Comparison of ENCODE assay signal across 29 mouse cellular contexts in the genomic region with DNA sequence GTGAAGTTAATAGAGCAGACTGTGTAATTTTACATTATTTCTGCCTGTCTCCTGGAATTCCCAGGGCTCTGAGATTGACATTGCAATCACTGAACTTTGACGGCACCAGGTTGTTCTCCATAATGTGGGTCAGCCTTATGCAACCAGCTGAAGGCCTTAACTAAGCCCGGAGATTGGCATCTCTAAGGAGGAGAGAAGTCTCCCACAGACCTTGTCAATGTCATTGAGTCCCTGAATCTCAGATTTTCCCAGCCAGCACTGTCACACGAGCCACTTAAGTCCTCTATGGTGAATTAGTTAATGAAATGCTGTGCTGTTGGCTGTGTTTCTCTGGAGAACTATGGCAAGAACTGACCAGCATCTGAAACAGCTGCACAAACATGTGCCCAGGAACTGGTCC.
DNase-seq lines count a peak whose midpoint lies in the region; ATAC-seq and TF ChIP-seq lines count a peak whose summit lies in the region.
"Had no signal": no experiment of that assay in that cellular context is flagged by ENCODE, and none has a peak within 500 bp of the region (broad histone marks: within the 10 kb centered on the region; RNA-seq: fewer than 3 reads in every experiment).

No protein-coding gene starts in this region.

- H3K36me3 ChIP-seq in midbrain, embryonic 11.5 days (ENCODE audit: control insufficient read depth, insufficient read depth, low read length): no peaks in the 10 kb centered on the region
- no peaks in the 10 kb centered on the region for H3K36me3 ChIP-seq in midbrain, embryonic 10.5 days
- no peaks in the 10 kb centered on the region for H3K36me3 ChIP-seq in midbrain, embryonic 13.5 days
- no peaks in the 10 kb centered on the region for H3K36me3 ChIP-seq in midbrain, embryonic 15.5 days (replicated peaks)
- H3K36me3 ChIP-seq in midbrain, embryonic 16.5 days (ENCODE audit: control insufficient read depth, insufficient read depth, low read length): no peaks in the 10 kb centered on the region
- no peaks in the 10 kb centered on the region for H3K36me3 ChIP-seq in forebrain, postnatal 0 days (ENCODE audit: insufficient read depth)
- H3K36me3 ChIP-seq: embryonic facial prominence, embryonic 13.5 days; embryonic facial prominence, embryonic 15.5 days; forebrain, embryonic 10.5 days; forebrain, embryonic 12.5 days; G1E had no signal

- no peaks in the 10 kb centered on the region for H3K27me3 ChIP-seq in midbrain, embryonic 11.5 days (ENCODE audit: control insufficient read depth, insufficient read depth, low read length)
- peaks cover 3% of the 10 kb centered on the region; the same call in 1 of the 2 replicates for H3K27me3 ChIP-seq in midbrain, embryonic 10.5 days (ENCODE audit: low read depth, poor library complexity, severe bottlenecking)
- no peaks in the 10 kb centered on the region for H3K27me3 ChIP-seq in midbrain, embryonic 13.5 days
- no peaks in the 10 kb centered on the region for H3K27me3 ChIP-seq in midbrain, embryonic 15.5 days (replicated peaks)
- no peaks in the 10 kb centered on the region for H3K27me3 ChIP-seq in midbrain, embryonic 16.5 days (ENCODE audit: control insufficient read depth, insufficient read depth, low read depth, low read length)
- no peaks in the 10 kb centered on the region for H3K27me3 ChIP-seq in forebrain, postnatal 0 days (ENCODE audit: insufficient read depth, low read length)
- H3K27me3 ChIP-seq: embryonic facial prominence, embryonic 13.5 days; embryonic facial prominence, embryonic 15.5 days; forebrain, embryonic 12.5 days; Patski had no signal

- 65% methylated on average over 3 of the region's 3 CpGs for WGBS in midbrain, embryonic 11.5 days
- 83% methylated on average over 3 of the region's 3 CpGs for WGBS in midbrain, embryonic 10.5 days
- 48% methylated on average over 3 of the region's 3 CpGs for WGBS in midbrain, embryonic 13.5 days
- 41% methylated on average over 3 of the region's 3 CpGs for WGBS in midbrain, embryonic 15.5 days
- 45% methylated on average over 3 of the region's 3 CpGs for WGBS in midbrain, embryonic 16.5 days
- WGBS in forebrain, postnatal 0 days: 64% methylated on average over 3 of the region's 3 CpGs

- H3K27ac ChIP-seq in midbrain, embryonic 11.5 days (ENCODE audit: low read depth, low read length): no peak overlapping the region
- H3K27ac ChIP-seq in midbrain, embryonic 10.5 days (replicated peaks): no peak overlapping the region
- H3K27ac ChIP-seq in midbrain, embryonic 13.5 days: no peak overlapping the region
- H3K27ac ChIP-seq in midbrain, embryonic 15.5 days: no peak overlapping the region
- H3K27ac ChIP-seq in midbrain, embryonic 16.5 days (ENCODE audit: low read length): no peak overlapping the region
- H3K27ac ChIP-seq in forebrain, postnatal 0 days (ENCODE audit: low read depth, low read length): no peak overlapping the region
- H3K27ac ChIP-seq: embryonic facial prominence, embryonic 13.5 days; embryonic facial prominence, embryonic 15.5 days; forebrain, embryonic 10.5 days; forebrain, embryonic 12.5 days had no signal

- H3K9me3 ChIP-seq in midbrain, embryonic 11.5 days (ENCODE audit: control insufficient read depth, low read length): peaks cover 6% of the 10 kb centered on the region
- peaks cover 7% of the 10 kb centered on the region for H3K9me3 ChIP-seq in midbrain, embryonic 10.5 days (replicated peaks)
- H3K9me3 ChIP-seq in midbrain, embryonic 13.5 days: no peaks in the 10 kb centered on the region
- no peaks in the 10 kb centered on the region for H3K9me3 ChIP-seq in midbrain, embryonic 15.5 days
- H3K9me3 ChIP-seq in midbrain, embryonic 16.5 days (replicated peaks; ENCODE audit: control insufficient read depth, low read length, poor library complexity, severe bottlenecking): no peaks in the 10 kb centered on the region
- H3K9me3 ChIP-seq in forebrain, postnatal 0 days (ENCODE audit: low read length): no peaks in the 10 kb centered on the region
- H3K9me3 ChIP-seq: embryonic facial prominence, embryonic 15.5 days had no signal

- TF ChIP-seq CTCF in forebrain, postnatal 0 days (IDR thresholded peaks at IDR 0.05; ENCODE audit: low read depth): no peak

- H3K4me2 ChIP-seq in midbrain, embryonic 11.5 days: no peak overlapping the region
- H3K4me2 ChIP-seq in midbrain, embryonic 13.5 days (replicated peaks): no peak overlapping the region
- H3K4me2 ChIP-seq in midbrain, embryonic 15.5 days: no peak overlapping the region
- no peak overlapping the region for H3K4me2 ChIP-seq in midbrain, embryonic 16.5 days (ENCODE audit: low read length)
- H3K4me2 ChIP-seq in forebrain, postnatal 0 days (ENCODE audit: low read depth): no peak overlapping the region
- H3K4me2 ChIP-seq: embryonic facial prominence, embryonic 13.5 days; embryonic facial prominence, embryonic 15.5 days; forebrain, embryonic 12.5 days had no signal

- H3K9ac ChIP-seq in midbrain, embryonic 11.5 days (ENCODE audit: low read length): no peak overlapping the region
- H3K9ac ChIP-seq in midbrain, embryonic 13.5 days (replicated peaks): no peak overlapping the region
- no peak overlapping the region for H3K9ac ChIP-seq in midbrain, embryonic 15.5 days
- H3K9ac ChIP-seq in midbrain, embryonic 16.5 days (ENCODE audit: low read depth, low read length): no peak overlapping the region
- H3K9ac ChIP-seq in forebrain, postnatal 0 days: no peak overlapping the region
- H3K9ac ChIP-seq: embryonic facial prominence, embryonic 13.5 days; embryonic facial prominence, embryonic 15.5 days; forebrain, embryonic 12.5 days had no signal

- no peak for DNase-seq in cerebellum, adult 9-11 months
- DNase-seq in midbrain, embryonic 11.5 days (ENCODE audit: low spot score, missing footprints): no peak
- DNase-seq in midbrain, embryonic 10.5 days (ENCODE audit: low spot score): no peak
- no peak for DNase-seq in forebrain, postnatal 0 days
- DNase-seq: adrenal gland, adult 8-10 months; adrenal gland, postnatal 14 days; adrenal gland, postnatal 36 days; B cell, adult 2 months; cerebellum, adult 11-12 months; cerebellum, adult 2 months; cerebellum, adult 9-10 months; cerebellum, postnatal 14 days; cerebellum, postnatal 36 days; embryo, embryonic 11 days had no signal

- H3K4me3 ChIP-seq in midbrain, embryonic 11.5 days (ENCODE audit: low read depth, low read length): no peak overlapping the region
- H3K4me3 ChIP-seq in midbrain, embryonic 10.5 days: no peak overlapping the region
- no peak overlapping the region for H3K4me3 ChIP-seq in midbrain, embryonic 13.5 days (replicated peaks)
- no peak overlapping the region for H3K4me3 ChIP-seq in midbrain, embryonic 15.5 days
- H3K4me3 ChIP-seq in midbrain, embryonic 16.5 days (ENCODE audit: low read depth, low read length): no peak overlapping the region
- no peak overlapping the region for H3K4me3 ChIP-seq in forebrain, postnatal 0 days (ENCODE audit: low read depth, low read length)
- H3K4me3 ChIP-seq: embryonic facial prominence, embryonic 13.5 days; embryonic facial prominence, embryonic 15.5 days; erythroblast, embryonic 14.5 days; forebrain, embryonic 10.5 days; forebrain, embryonic 12.5 days had no signal

- ATAC-seq in cerebellum, adult (ENCODE audit: insufficient number of reproducible peaks, low FRiP score, low TSS enrichment): peak; percentile 40; the same call in 1 of the 2 replicates
- peak; percentile 41 for ATAC-seq in midbrain, embryonic 11.5 days (ENCODE audit: low FRiP score)
- ATAC-seq in midbrain, embryonic 13.5 days: peak; percentile 63
- ATAC-seq in midbrain, embryonic 15.5 days (replicated peaks): no peak
- 0 out of 2 replicates have a peak, but pooled peaks have one; percentile 23 for ATAC-seq in midbrain, embryonic 16.5 days
- ATAC-seq in forebrain, postnatal 0 days: no peak
- ATAC-seq: activated CD4-positive, CD25-positive, alpha-beta regulatory T cell, adult 4 months; CD4-positive, CD25-positive, alpha-beta regulatory T cell, adult 4 months; forebrain, embryonic 14.5 days; forebrain, embryonic 16.5 days; Patski had no signal

- peaks cover 3% of the 10 kb centered on the region; the same call in 1 of the 2 replicates for H3K4me1 ChIP-seq in midbrain, embryonic 11.5 days (ENCODE audit: control insufficient read depth, insufficient read depth, low read length)
- peaks cover 10% of the 10 kb centered on the region for H3K4me1 ChIP-seq in midbrain, embryonic 10.5 days
- H3K4me1 ChIP-seq in midbrain, embryonic 13.5 days (replicated peaks): peaks cover 6% of the 10 kb centered on the region; the same call in 1 of the 2 replicates
- H3K4me1 ChIP-seq in midbrain, embryonic 15.5 days: no peaks in the 10 kb centered on the region
- H3K4me1 ChIP-seq in midbrain, embryonic 16.5 days (ENCODE audit: control insufficient read depth, insufficient read depth, low read length): no peaks in the 10 kb centered on the region
- H3K4me1 ChIP-seq in forebrain, postnatal 0 days (ENCODE audit: insufficient read depth): no peaks in the 10 kb centered on the region
- H3K4me1 ChIP-seq: embryonic facial prominence, embryonic 13.5 days; embryonic facial prominence, embryonic 15.5 days; forebrain, embryonic 10.5 days; forebrain, embryonic 12.5 days had no signal

Comparison
In these comparisons a context has a peak if more than half of its experiments do, and no peak if none do; other contexts are left out.
1. ATAC-seq: peak in cerebellum, adult (single experiment), midbrain, embryonic 11.5 days (single experiment), midbrain, embryonic 13.5 days (single experiment) and midbrain, embryonic 16.5 days (single experiment); none in midbrain, embryonic 15.5 days (single experiment) and forebrain, postnatal 0 days (single experiment).